Mouse (Mus musculus) liver, embryonic 12.5 days (tissue): ENCODE measurements around the gene Cd82. TPM values are rescaled to one million over a fixed set of nuclear protein-coding genes. Genes with fewer than 3 reads are reported as not detected.

Experiments used
- ATAC-seq: fragments of 200-750 bp; cut with Nextera tagmentation; 2 replicates; pipeline ENCODE4 v1.8.0; 2017; ENCODE audit warnings: moderate number of reproducible peaks, mild to moderate bottlenecking, moderate library complexity
- H3K27ac ChIP-seq: fragments of 300-500 bp; sonication (generic); 2 replicates; pipeline ENCODE4 v1.5.1; 2016; ENCODE audit warnings: mild to moderate bottlenecking
- H3K27me3 ChIP-seq: fragments of 300-500 bp; sonication (generic); replicated peaks from 2 replicates; pipeline ENCODE4 v1.6.1; 2016; ENCODE audit warnings: mild to moderate bottlenecking, moderate library complexity
- H3K36me3 ChIP-seq: fragments of 300-500 bp; sonication (generic); 2 replicates; pipeline ENCODE4 v1.6.1; 2016; ENCODE audit warnings: mild to moderate bottlenecking, moderate library complexity
- H3K4me1 ChIP-seq: fragments of 300-500 bp; sonication (generic); 2 replicates; pipeline ENCODE4 v1.6.1; 2016
- H3K4me2 ChIP-seq: fragments of 300-500 bp; sonication (generic); 2 replicates; pipeline ENCODE4 v1.6.1; 2016; ENCODE audit warnings: mild to moderate bottlenecking, moderate library complexity
- H3K4me3 ChIP-seq: fragments of 300-500 bp; sonication (generic); 2 replicates; pipeline ENCODE4 v1.5.1; 2016; ENCODE audit warnings: mild to moderate bottlenecking, moderate library complexity
- H3K9ac ChIP-seq: fragments of 300-500 bp; sonication (generic); 2 replicates; pipeline ENCODE4 v1.6.1; 2016; ENCODE audit warnings: mild to moderate bottlenecking, moderate library complexity
- H3K9me3 ChIP-seq: fragments of 300-500 bp; sonication (generic); replicated peaks from 2 replicates; pipeline ENCODE4 v1.6.1; 2016; ENCODE audit warnings: mild to moderate bottlenecking, moderate library complexity
- WGBS: fragments of 180-500 bp; shearing (Covaris S2); methylation state at CpG from one replicate; pipeline ENCODE4 v1.1.7; 2016; ENCODE audit not compliant: insufficient replicate concordance; 5-methylcytosine and 5-hydroxymethylcytosine counted together
- polyA plus RNA-seq: library from polyadenylated mRNA; unstranded; fragments of >200 nt; fragmentation: Nextera tagmentation; extraction: Ambion mirVana; gene quantifications from 2 replicates; pipeline ENCODE4 v1.2.1, GENCODE M21; 2016

The Cd82 gene
- polyA plus RNA-seq, 1 experiment from 2014 or later: 46.2 TPM

DNA sequence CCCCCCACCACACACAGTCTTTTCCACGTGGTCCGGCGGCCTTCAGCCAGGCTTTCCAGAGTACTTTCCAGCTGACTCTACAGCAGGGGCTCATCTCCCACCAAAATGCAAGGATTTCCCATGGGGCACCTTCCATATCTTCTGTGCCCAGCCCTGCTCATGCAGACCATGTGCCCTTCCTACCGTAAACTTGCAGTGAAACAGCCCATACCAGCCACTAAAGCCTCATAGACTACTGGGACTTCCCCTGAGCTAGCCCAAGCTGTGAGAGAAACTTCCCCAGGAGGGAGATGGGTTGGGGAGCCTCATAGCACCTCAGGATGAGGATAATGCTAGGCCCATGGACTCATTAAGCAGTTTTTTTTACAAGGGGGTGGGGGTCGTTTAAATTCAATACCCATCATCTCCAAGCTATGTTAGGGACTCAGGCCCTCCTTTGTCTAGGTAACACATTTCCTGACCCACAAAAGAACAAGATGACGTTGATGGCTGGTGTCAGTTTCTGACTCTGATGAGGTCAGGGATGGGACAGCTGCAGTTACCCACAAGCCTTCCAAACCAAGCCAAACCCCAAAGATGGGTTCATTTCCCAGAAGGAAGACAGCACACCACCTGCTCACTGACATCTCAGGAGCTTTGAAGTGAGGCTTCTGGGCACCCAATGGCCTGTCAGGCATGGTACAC, 2.0 kb downstream of the Cd82 start:
- Histone ChIP-seq H3K9me3 (no peaks in the 10 kb centered on the region), H3K4me1 (peaks cover 92% of the 10 kb centered on the region), H3K27ac (peak overlapping the region; percentile 95; the same call in 1 of the 2 replicates), H3K36me3 (peaks cover 7% of the 10 kb centered on the region), H3K4me3 (peak overlapping the region; percentile 75), H3K27me3 (peaks cover 7% of the 10 kb centered on the region; the same call in 1 of the 2 replicates), H3K4me2 (peak overlapping the region; percentile 91), H3K9ac (peak overlapping the region; percentile 86)
- no peak for ATAC-seq
- 75% methylated on average over 6 of the region's 6 CpGs for WGBS

DNA sequence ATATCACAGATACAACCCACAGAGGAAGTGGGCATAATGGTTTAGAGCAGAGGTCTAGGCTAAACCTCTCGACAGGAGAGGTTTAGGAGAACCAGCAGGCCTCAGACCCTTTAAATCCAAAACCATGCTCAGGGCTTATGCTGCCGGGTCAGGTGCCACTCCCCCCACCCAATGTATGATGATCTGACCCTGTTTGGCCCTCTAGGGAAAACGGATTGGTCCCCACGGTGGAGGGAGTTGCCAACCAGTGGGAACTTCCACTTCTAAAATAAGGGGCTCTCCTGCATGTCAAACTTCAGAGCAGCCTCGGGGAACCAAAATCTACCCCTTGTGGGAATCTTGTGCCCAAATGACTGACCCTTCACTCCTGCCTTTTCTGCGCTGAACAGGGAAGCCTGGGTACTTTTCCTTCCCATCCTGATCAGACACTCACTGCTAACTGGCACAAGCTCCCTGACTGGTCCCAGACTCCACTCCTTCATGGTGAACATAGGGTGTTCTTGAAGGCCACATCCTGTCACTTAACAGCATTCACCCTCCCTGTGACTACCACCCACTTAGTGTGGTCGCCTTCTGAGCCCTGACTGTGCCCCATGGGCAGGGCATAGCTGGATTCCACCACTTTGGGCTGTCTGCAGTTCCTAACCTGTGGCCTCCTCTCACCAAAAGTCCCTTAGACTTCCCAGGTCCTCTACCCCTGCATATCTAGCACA, 3.6 kb downstream of the Cd82 start:
- Histone ChIP-seq H3K27me3 (peaks cover 7% of the 10 kb centered on the region; the same call in 1 of the 2 replicates), H3K4me1 (peaks cover 95% of the 10 kb centered on the region), H3K36me3 (peaks cover 7% of the 10 kb centered on the region), H3K9me3 (no peaks in the 10 kb centered on the region), H3K9ac (peak overlapping the region; percentile 86), H3K4me2 (peak overlapping the region; percentile 91), H3K4me3 (peak overlapping the region; percentile 75), H3K27ac (peak overlapping the region; percentile 90)
- no peak for ATAC-seq
- WGBS: 49% methylated on average over 7 of the region's 7 CpGs

DNA sequence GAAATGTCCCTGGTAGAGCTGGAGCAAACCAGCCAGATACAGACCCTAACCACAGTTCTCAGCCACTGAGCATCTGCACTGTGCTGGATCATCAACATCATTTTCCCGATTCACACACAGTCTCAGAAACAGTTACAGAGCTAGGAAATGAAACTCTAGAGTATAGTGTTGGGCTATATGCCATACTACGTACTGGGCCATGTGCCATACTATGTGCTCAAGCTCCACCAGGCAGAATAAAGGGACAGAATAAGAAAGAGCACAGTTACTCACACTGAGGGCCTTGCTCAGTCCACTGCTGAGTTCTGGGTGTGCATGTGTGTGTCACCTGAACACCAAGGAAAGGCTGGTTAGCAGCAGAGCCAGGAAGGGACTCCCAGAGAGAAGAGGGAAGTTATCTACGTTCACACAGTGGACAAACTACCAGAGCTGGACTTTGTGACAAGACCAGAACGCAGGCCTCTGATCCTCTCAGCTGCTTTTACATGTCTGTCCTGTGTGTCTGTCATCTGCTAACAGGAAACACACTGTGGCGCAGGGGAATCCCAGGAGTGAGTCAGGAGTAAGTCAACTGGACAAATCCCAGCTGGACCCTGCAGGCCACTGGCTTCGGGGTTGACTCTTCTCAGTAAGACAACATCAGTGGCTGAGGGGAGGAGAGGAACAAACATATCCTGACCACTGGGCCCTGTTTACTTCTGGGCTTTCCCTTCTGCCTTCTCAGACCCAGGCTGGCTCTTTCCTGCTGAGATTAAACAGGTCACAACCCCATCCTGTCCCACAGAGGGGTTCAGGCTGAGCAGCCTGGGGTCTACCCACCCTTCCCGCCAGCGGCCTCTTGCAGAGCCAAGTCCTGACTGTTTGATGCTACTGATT, 4.4 kb downstream of the Cd82 start:
- peaks cover 6% of the 10 kb centered on the region; the same call in 1 of the 2 replicates for H3K27me3 ChIP-seq
- no peak for ATAC-seq
- H3K27ac ChIP-seq: peak overlapping the region; percentile 90
- H3K4me3 ChIP-seq: peak overlapping the region; percentile 75; the same call in 1 of the 2 replicates
- peaks cover 7% of the 10 kb centered on the region for H3K36me3 ChIP-seq
- no peaks in the 10 kb centered on the region for H3K9me3 ChIP-seq
- H3K9ac ChIP-seq: peak overlapping the region; percentile 86
- H3K4me2 ChIP-seq: peak overlapping the region; percentile 91
- 41% methylated on average over 8 of the region's 8 CpGs for WGBS
- H3K4me1 ChIP-seq: peaks cover 95% of the 10 kb centered on the region

DNA sequence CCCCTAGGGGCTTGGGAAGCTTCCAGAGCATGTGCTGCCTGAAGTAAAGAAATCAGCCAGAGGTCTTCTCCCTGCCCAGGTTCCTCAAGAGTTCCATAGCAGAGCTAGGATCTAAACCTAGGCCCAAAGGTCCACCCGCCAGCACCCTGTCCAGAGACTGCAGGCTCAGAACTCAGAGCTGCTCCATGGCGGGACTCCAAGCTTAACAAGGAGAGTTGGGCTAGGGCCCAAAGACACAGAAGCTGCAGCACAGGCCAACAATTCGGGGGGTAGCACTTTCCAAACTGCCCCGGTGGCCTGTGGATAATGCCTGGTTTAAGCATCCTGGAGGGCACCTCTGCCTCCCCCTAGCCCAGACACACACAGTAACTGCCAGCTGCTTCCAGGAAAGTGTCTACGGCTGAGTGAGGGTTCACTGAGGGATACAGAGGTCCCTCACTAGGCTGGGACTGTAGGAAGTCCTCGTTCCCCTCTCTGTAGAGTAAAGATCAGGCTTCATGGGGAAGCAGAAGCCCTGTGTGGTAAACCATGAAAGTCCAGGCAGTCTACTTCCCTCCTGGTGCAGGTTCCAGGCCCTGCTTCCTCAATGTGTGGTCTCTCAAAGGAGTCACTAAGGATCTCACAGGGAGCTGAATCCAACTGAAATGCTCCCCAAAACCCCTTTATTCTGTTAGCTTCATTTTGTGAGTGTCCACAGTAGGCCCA, 5.4 kb downstream of the Cd82 start:
- peaks cover 7% of the 10 kb centered on the region for H3K36me3 ChIP-seq
- peak overlapping the region; percentile 75; the same call in 1 of the 2 replicates for H3K4me3 ChIP-seq
- ATAC-seq: no peak
- peak overlapping the region; percentile 91 for H3K4me2 ChIP-seq
- 63% methylated on average over 6 of the region's 6 CpGs for WGBS
- peak overlapping the region; percentile 34 for H3K9ac ChIP-seq
- H3K27ac ChIP-seq: peak overlapping the region; percentile 90
- peaks cover 95% of the 10 kb centered on the region for H3K4me1 ChIP-seq
- H3K9me3 ChIP-seq: no peaks in the 10 kb centered on the region
- H3K27me3 ChIP-seq: 0 out of 2 replicates have a peak, but pooled peaks cover 3% of the 10 kb centered on the region

DNA sequence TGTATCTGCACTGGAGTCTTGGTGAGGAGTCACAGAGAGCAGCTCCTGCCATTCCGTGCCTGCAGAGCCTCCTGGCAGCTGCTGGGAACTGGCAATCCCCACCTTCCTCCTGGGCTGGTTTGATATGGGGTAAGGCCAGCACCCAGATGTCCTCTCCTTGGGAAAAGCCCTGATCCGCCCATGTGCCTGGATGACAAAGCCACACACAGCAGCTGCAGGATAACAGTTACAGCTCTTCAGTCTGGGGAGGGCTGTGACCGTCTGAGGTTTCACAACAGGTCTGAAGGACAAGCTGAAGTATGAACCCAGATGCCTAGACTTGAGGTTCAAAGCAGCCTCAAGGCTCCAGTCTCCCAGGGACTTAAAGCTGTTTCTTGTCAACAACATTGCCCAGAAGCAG, 6.8 kb downstream of the Cd82 start:
- peak; percentile 68 for ATAC-seq
- WGBS: 56% methylated on average over 3 of the region's 3 CpGs
- Histone ChIP-seq H3K9ac (peak overlapping the region; percentile 42), H3K4me3 (no peak overlapping the region), H3K36me3 (peaks cover 7% of the 10 kb centered on the region), H3K27me3 (0 out of 2 replicates have a peak, but pooled peaks cover 3% of the 10 kb centered on the region), H3K4me1 (peaks cover 99% of the 10 kb centered on the region), H3K9me3 (no peaks in the 10 kb centered on the region), H3K4me2 (peak overlapping the region; percentile 91), H3K27ac (peak overlapping the region; percentile 90)

DNA sequence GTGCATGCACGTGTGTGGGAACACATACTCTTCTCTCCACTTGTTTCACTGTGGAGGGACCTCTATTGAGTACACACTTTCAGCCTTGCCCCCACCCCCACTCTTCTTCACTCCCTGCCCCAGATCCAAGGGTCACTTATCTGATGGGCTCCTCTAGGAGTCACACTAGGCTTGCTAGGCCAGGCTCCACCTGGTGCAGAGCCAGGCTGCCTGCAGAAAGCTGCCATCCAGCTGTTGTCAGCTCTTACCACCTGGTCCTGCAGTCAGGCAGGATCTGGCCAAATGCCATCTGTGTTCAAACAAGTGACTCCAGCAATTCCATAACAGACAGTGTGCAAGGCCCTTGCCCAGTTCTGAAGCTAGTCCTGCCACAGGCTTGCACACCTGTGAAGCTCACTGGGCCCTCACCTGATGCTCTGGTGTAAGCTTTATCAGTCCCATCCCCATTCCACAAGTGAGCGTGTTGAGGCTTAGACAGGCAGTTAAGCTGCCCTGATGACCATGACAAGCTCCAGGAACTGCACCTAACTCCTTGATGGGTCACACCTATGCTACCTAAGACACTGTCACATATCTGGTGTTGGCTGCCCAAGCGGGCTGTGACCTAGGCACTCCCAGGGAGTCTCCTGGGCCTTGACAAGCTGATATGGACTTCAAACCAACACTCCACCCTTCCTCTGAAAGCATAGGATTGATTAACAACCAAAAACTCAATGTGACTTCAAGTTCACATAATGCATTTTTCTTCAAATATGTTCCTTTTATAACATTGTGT, 7.9 kb downstream of the Cd82 start:
- WGBS: 41% methylated on average over 3 of the region's 3 CpGs
- Histone ChIP-seq H3K9ac (peak overlapping the region; percentile 43), H3K36me3 (peaks cover 7% of the 10 kb centered on the region), H3K4me1 (peaks cover 99% of the 10 kb centered on the region), H3K9me3 (no peaks in the 10 kb centered on the region), H3K27me3 (no peaks in the 10 kb centered on the region), H3K4me3 (peak overlapping the region; percentile 12; the same call in 1 of the 2 replicates), H3K27ac (peak overlapping the region; percentile 88), H3K4me2 (peak overlapping the region; percentile 91)
- peak; percentile 83 for ATAC-seq

DNA sequence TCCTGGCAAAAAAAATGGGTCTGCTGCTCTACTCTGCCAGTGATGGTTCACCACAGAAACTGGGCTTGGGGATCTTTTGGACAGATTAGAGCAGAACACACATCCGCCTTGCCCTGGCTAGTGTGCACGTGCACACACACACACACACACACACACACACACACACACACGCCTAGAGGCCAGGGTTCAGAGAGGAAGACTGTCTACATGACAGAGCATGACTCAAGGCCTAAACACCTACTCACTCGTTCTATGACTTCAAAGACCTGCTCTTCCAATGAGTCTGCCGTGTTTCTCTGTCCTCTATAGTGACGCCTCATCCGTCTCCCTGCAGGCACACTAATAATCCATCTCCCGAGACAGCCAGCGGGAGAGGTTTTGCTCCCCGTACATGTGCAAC, 8.6 kb downstream of the Cd82 start:
- Histone ChIP-seq H3K9me3 (no peaks in the 10 kb centered on the region), H3K36me3 (peaks cover 7% of the 10 kb centered on the region), H3K4me2 (peak overlapping the region; percentile 91), H3K27ac (peak overlapping the region; percentile 88), H3K4me3 (no peak overlapping the region), H3K4me1 (peaks cover 99% of the 10 kb centered on the region), H3K9ac (peak overlapping the region; percentile 43; the same call in 1 of the 2 replicates), H3K27me3 (no peaks in the 10 kb centered on the region)
- WGBS: 70% methylated on average over 10 of the region's 10 CpGs
- no peak for ATAC-seq

DNA sequence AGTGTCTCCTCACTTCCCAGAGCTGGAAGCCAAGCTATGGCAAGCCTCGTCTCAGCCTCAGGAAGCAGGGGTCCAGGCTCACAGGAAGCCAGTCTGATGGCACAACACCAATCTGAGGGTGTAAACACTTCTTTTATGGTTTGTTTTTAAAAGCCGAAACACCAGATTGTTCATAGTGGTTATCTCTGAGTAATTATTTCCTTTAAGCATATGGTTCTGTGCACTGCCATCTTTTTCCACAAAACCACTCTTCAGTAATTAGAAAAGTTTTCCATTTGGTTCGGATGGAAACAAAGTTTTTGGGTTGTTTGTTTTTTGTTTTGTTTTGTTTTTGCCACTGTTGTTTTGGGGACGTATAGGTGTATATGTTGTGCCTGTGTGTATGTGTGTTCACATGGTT, 9.9 kb downstream of the Cd82 start:
- WGBS: 70% methylated on average over 4 of the region's 4 CpGs
- H3K9ac ChIP-seq: 0 out of 2 replicates have a peak overlapping the region, but pooled peaks have one; percentile 33
- H3K9me3 ChIP-seq: no peaks in the 10 kb centered on the region
- H3K27ac ChIP-seq: peak overlapping the region; percentile 88
- H3K27me3 ChIP-seq: no peaks in the 10 kb centered on the region
- ATAC-seq: no peak
- no peaks in the 10 kb centered on the region; the same call in 1 of the 2 replicates for H3K36me3 ChIP-seq
- peaks cover 99% of the 10 kb centered on the region for H3K4me1 ChIP-seq
- no peak overlapping the region for H3K4me3 ChIP-seq
- H3K4me2 ChIP-seq: 0 out of 2 replicates have a peak overlapping the region, but pooled peaks have one; percentile 10

DNA sequence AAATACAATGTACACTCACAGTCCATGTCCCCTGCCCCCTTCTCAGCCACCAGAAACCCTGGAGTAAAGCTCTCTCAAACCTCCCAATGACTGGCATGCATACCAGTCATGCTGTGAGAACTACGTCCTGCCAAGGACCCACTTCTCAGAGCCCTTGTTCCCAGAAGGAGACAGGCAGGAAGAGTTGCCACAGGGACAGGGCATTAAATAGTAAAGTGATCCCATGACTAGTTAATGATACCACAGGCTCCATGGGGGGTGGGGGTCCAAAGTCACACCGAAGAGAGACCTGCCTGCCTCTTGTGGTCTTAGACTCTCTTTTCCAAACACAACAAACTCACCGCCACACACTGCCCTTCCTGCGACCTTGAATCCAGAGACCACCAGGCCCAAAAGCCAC, 10.4 kb downstream of the Cd82 start:
- Histone ChIP-seq H3K4me2 (0 out of 2 replicates have a peak overlapping the region, but pooled peaks have one; percentile 10), H3K4me1 (peaks cover 99% of the 10 kb centered on the region), H3K9me3 (no peaks in the 10 kb centered on the region), H3K9ac (peak overlapping the region; percentile 33; the same call in 1 of the 2 replicates), H3K27me3 (no peaks in the 10 kb centered on the region), H3K36me3 (no peaks in the 10 kb centered on the region; the same call in 1 of the 2 replicates), H3K4me3 (no peak overlapping the region), H3K27ac (peak overlapping the region; percentile 88)
- no peak for ATAC-seq
- WGBS: 74% methylated on average over 4 of the region's 4 CpGs

DNA sequence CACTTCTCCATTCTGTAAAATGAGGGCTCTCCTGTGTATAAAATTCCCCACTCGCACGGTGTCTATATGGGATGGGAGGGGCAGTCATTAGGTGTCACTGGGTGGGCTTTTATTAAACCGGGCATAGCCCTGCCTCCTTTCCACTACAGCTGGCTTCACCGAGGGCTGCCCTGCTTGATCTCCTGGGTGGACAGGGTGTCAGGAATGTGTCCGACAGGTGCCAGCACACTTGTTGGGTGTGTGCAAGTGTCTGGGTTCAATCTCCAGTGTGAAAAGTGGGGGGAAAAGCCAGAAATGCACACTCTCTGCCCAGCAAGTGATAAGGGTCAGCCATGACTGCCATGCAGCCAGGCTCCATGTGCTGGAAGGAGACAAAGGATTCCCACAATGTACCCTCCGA, 10.9 kb downstream of the Cd82 start:
- no peaks in the 10 kb centered on the region for H3K27me3 ChIP-seq
- no peak overlapping the region for H3K4me2 ChIP-seq
- 0 out of 2 replicates have a peak overlapping the region, but pooled peaks have one; percentile 33 for H3K9ac ChIP-seq
- peaks cover 99% of the 10 kb centered on the region for H3K4me1 ChIP-seq
- no peaks in the 10 kb centered on the region for H3K9me3 ChIP-seq
- no peak overlapping the region for H3K4me3 ChIP-seq
- no peaks in the 10 kb centered on the region; the same call in 1 of the 2 replicates for H3K36me3 ChIP-seq
- ATAC-seq: no peak
- 70% methylated on average over 6 of the region's 6 CpGs for WGBS
- peak overlapping the region; percentile 88 for H3K27ac ChIP-seq
